Mouse (Mus musculus) hematopoietic stem cell, adult 5-6 weeks (primary cell): ENCODE results near the gene Rgs13. TPM values are rescaled to one million over a fixed set of nuclear protein-coding genes. Genes with fewer than 3 reads are reported as not detected.

Source experiments
- total RNA-seq: library from RNA; stranded (forward); fragments of 172-1452, 232-1000 nt; gene quantifications from 2 replicates; pipeline ENCODE4 v1.2.3, GENCODE M21; 2017

Gene Rgs13
- total RNA-seq, 1 experiment from 2014 or later = not detected

Other genes with a start within 250 kb of the Rgs13 start
- gene Rgs2, start 173.2 kb downstream of the Rgs13 start, total RNA-seq = 312 and 402 TPM in 2 replicates
- gene Rgs1, start 71.9 kb upstream of the Rgs13 start, total RNA-seq = 1,415 and 1,523 TPM in 2 replicates